Mouse (Mus musculus) right cerebral cortex, adult 2 months (tissue): ENCODE measurements at regions not wholly inside any gene's neighbourhood (a gene's known extent, or its start where the extent isn't known, plus 50 kb on each side); places are given as distances from the start of the nearest gene placed in this dataset.
A peak's percentile ranks its signal among the peaks of the same experiment; 100 is the strongest.

Source experiments
- DNase-seq, 2 experiments: peaks; one replicate each; pipeline ENCODE4 v3.0.0; 2021 to 2022; ENCODE audit warnings: low spot score in 2 of 2

- peak; percentile 25 to 42 for DNase-seq
These were observed 54.2 kb upstream of the Bhlhe40 start for GRCm38 (mm10) chr6:108606231-108606630.

- no peak for DNase-seq
These were observed 52.1 kb upstream of the Bhlhe40 start for GRCm38 (mm10) chr6:108608308-108608707.
